Mouse (Mus musculus): ENCODE data around the gene Rtbdn.

Rtbdn gene

GRCm38 (mm10) chr8:84927513-84927912, 19.3 kb upstream of the Rtbdn start:
- no peak for DNase-seq

GRCm38 (mm10) chr8:84928456-84929306, 18.1 kb upstream of the Rtbdn start:
- DNase-seq = peak; percentile 80

GRCm38 (mm10) chr8:84930582-84930981, 16.2 kb upstream of the Rtbdn start:
- DNase-seq = no peak

GRCm38 (mm10) chr8:84933767-84934559, 12.8 kb upstream of the Rtbdn start:
- DNase-seq = no peak

- no peak for DNase-seq
Measured at GRCm38 (mm10) chr8:84934860-84935259, 11.9 kb upstream of the Rtbdn start.

- DNase-seq = no peak
Measured at GRCm38 (mm10) chr8:84935489-84935888, 11.3 kb upstream of the Rtbdn start.

GRCm38 (mm10) chr8:84936041-84936961, 10.5 kb upstream of the Rtbdn start:
- no peak for DNase-seq

GRCm38 (mm10) chr8:84936962-84937546, 9.7 kb upstream of the Rtbdn start, which contains the start of gene Mast1:
Mast1 (minus strand) TSS chr8:84937359.
- DNase-seq = peak; percentile 58

GRCm38 (mm10) chr8:84937620-84938485, 8.9 kb upstream of the Rtbdn start:
- DNase-seq = no peak

GRCm38 (mm10) chr8:84943699-84944098, 3.1 kb upstream of the Rtbdn start:
- DNase-seq = no peak

- DNase-seq = peak; percentile 38
Measured at GRCm38 (mm10) chr8:84944478-84945160, 2.2 kb upstream of the Rtbdn start.

GRCm38 (mm10) chr8:84945235-84945632, 1.6 kb upstream of the Rtbdn start:
- no peak for DNase-seq

GRCm38 (mm10) chr8:84945633-84946527, 911 bp upstream of the Rtbdn start:
- no peak for DNase-seq

GRCm38 (mm10) chr8:84947241-84947545, 402 bp downstream of the Rtbdn start:
- peak; percentile 59 for DNase-seq

GRCm38 (mm10) chr8:84949753-84950152, 3.0 kb downstream of the Rtbdn start:
- no peak for DNase-seq

GRCm38 (mm10) chr8:84952612-84953255, 5.9 kb downstream of the Rtbdn start:
- peak; percentile 89 for DNase-seq

GRCm38 (mm10) chr8:84956768-84957167, 10.0 kb downstream of the Rtbdn start:
- peak; percentile 86 for DNase-seq

GRCm38 (mm10) chr8:84959811-84960210, 13.0 kb downstream of the Rtbdn start:
- DNase-seq = no peak

GRCm38 (mm10) chr8:84963952-84964351, 17.2 kb downstream of the Rtbdn start:
- no peak for DNase-seq
